Mouse (Mus musculus): ENCODE results near the gene Smc6. TPM values are rescaled to one million over a fixed set of nuclear protein-coding genes. Genes with fewer than 3 reads are reported as not detected.

Smc6 gene
- polyA plus RNA-seq, 1 experiment from 2014 or later = 134 TPM

DNA sequence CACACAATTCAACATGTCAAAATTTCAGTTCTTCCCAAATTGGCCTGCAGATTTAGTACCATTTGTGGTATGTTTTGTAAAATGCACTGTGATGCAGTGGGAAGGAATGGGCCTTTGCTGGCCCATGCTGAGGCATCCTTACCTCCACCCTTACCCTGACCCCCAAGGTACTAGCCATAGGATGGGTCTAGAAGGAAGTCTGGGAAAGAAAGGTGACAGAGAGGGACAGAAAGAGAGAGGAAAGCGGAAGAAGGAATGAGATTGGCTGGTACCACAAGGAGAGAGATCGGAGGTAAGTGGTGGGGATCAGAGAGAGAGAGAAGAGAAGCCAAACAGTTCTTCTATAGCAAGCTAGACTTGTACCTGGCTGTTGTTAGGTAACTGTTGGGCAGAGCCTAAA, 45.4 kb downstream of the Smc6 start:
- DNase-seq (ENCODE audit: low spot score) = no peak
- H3K9me3 ChIP-seq = no peaks in the 10 kb centered on the region
- H3K36me3 ChIP-seq (replicated peaks) = peaks cover 83% of the 10 kb centered on the region
- no peaks in the 10 kb centered on the region for H3K27me3 ChIP-seq (replicated peaks; ENCODE audit: low read depth, poor library complexity, severe bottlenecking)
- no peak overlapping the region for H3K4me3 ChIP-seq
- 93% methylated on average over 2 of the region's 2 CpGs for WGBS
- no peak overlapping the region for H3K27ac ChIP-seq (replicated peaks)
- H3K4me1 ChIP-seq = no peaks in the 10 kb centered on the region

DNA sequence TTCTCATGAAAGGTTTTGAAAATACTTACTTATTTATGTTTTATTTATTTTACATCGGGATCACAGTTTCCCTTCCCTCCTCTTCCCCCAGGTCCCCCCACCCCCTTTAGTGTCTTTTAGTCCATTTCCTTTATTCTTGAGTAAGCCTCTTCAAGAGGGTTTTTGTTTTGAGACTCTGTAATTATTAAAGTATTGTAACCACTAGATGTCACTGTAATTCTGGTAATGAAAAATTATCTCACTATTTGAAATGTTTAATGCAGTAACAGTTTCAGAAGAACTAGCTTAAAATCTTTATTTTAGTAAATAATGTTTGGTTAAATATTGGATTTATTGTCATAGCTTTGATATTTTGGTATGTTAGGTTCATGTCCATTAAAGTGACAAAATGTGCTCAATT, 48.2 kb downstream of the Smc6 start:
- no peaks in the 10 kb centered on the region for H3K27me3 ChIP-seq (replicated peaks; ENCODE audit: low read depth, poor library complexity, severe bottlenecking)
- no peak overlapping the region for H3K27ac ChIP-seq (replicated peaks)
- peaks cover 82% of the 10 kb centered on the region for H3K36me3 ChIP-seq (replicated peaks)

GRCm38 (mm10) chr12:11317671-11318070, 52.0 kb downstream of the Smc6 start:
- no peaks in the 10 kb centered on the region for H3K27me3 ChIP-seq (replicated peaks; ENCODE audit: low read depth, poor library complexity, severe bottlenecking)
- no peak overlapping the region for H3K27ac ChIP-seq (replicated peaks)
- H3K4me1 ChIP-seq = no peaks in the 10 kb centered on the region
- H3K9me3 ChIP-seq = no peaks in the 10 kb centered on the region
- no peak overlapping the region for H3K4me3 ChIP-seq
- DNase-seq (ENCODE audit: low spot score) = no peak
- WGBS = 58% methylated on average over 6 of the region's 6 CpGs
- peaks cover 51% of the 10 kb centered on the region for H3K36me3 ChIP-seq (replicated peaks)

More for the DNA sequence above, 48.2 kb downstream of the Smc6 start:
- WGBS = 83% methylated on average over 1 of the region's 1 CpGs
- Histone ChIP-seq H3K4me1 (no peaks in the 10 kb centered on the region), H3K9me3 (no peaks in the 10 kb centered on the region), H3K4me3 (no peak overlapping the region)
- DNase-seq (ENCODE audit: low spot score) = no peak

DNA sequence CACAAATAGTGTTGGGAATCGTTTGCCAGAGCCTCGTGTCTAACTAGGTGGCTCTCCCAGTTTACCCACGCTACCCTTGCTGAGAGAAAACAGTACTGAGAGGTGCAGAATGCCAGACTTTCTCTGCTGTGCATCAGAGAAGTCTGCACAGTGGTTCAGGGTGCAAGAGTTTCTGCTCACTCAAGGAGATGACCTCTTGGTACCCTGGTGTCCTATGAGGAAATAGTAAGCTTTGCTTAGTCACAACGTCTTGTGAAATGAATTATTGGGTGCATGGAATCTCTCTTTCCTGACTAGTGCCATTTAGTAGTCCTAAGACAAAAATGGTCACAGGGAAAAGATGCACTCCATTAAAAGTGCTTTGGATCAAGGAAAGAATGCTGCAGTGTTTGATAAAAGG, 58.8 kb downstream of the Smc6 start:
- H3K27ac ChIP-seq (replicated peaks) = no peak overlapping the region
- no peak for DNase-seq (ENCODE audit: low spot score)
- H3K4me1 ChIP-seq = no peaks in the 10 kb centered on the region
- 0 out of 2 replicates have a peak, but pooled peaks cover 3% of the 10 kb centered on the region for H3K36me3 ChIP-seq (replicated peaks)
- H3K9me3 ChIP-seq = no peaks in the 10 kb centered on the region
- WGBS = 76% methylated on average over 4 of the region's 4 CpGs
- no peaks in the 10 kb centered on the region for H3K27me3 ChIP-seq (replicated peaks; ENCODE audit: low read depth, poor library complexity, severe bottlenecking)
- H3K4me3 ChIP-seq = no peak overlapping the region

DNA sequence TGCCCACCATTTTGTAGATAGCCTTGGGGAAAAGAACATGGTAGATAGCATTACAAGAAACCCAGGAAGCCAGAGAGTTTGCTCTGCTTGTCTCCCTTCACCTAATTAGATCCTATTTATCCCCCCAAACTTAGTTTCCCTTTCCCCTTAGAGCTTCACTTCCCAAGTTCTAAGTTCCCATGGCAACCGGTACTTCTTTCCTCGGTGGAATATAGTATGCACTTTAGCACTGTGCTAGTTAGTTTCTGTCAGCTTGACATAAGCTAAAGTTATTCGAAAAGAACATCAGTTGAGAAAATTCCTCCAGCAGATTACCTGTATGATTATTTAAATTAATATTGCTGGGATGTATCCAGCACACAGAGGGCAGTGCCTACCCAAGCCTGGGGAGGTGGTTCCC, 60.8 kb downstream of the Smc6 start:
- no peaks in the 10 kb centered on the region for H3K27me3 ChIP-seq (replicated peaks; ENCODE audit: low read depth, poor library complexity, severe bottlenecking)
- WGBS = 88% methylated on average over 3 of the region's 3 CpGs

GRCm38 (mm10) chr12:11336845-11337244, 71.2 kb downstream of the Smc6 start:
- H3K9me3 ChIP-seq = no peaks in the 10 kb centered on the region
- no peak overlapping the region for H3K4me3 ChIP-seq
- no peaks in the 10 kb centered on the region for H3K36me3 ChIP-seq (replicated peaks)
- peak; percentile 42 for DNase-seq (ENCODE audit: low spot score)
- no peaks in the 10 kb centered on the region for H3K4me1 ChIP-seq
- 41% methylated on average over 4 of the region's 4 CpGs for WGBS
- H3K27me3 ChIP-seq (replicated peaks; ENCODE audit: low read depth, poor library complexity, severe bottlenecking) = no peaks in the 10 kb centered on the region
- H3K27ac ChIP-seq (replicated peaks) = no peak overlapping the region

More for the DNA sequence above, 60.8 kb downstream of the Smc6 start:
- no peaks in the 10 kb centered on the region for H3K4me1 ChIP-seq
- no peak for DNase-seq (ENCODE audit: low spot score)
- H3K27ac ChIP-seq (replicated peaks) = no peak overlapping the region
- H3K4me3 ChIP-seq = no peak overlapping the region
- H3K36me3 ChIP-seq (replicated peaks) = no peaks in the 10 kb centered on the region
- no peaks in the 10 kb centered on the region for H3K9me3 ChIP-seq

GRCm38 (mm10) chr12:11338251-11338650, 72.6 kb downstream of the Smc6 start:
- DNase-seq (ENCODE audit: low spot score) = no peak
- no peaks in the 10 kb centered on the region for H3K36me3 ChIP-seq (replicated peaks)
- WGBS = 89% methylated on average over 2 of the region's 2 CpGs
- no peaks in the 10 kb centered on the region for H3K27me3 ChIP-seq (replicated peaks; ENCODE audit: low read depth, poor library complexity, severe bottlenecking)
- H3K27ac ChIP-seq (replicated peaks) = no peak overlapping the region
- H3K4me1 ChIP-seq = no peaks in the 10 kb centered on the region
- H3K9me3 ChIP-seq = no peaks in the 10 kb centered on the region
- no peak overlapping the region for H3K4me3 ChIP-seq

DNA sequence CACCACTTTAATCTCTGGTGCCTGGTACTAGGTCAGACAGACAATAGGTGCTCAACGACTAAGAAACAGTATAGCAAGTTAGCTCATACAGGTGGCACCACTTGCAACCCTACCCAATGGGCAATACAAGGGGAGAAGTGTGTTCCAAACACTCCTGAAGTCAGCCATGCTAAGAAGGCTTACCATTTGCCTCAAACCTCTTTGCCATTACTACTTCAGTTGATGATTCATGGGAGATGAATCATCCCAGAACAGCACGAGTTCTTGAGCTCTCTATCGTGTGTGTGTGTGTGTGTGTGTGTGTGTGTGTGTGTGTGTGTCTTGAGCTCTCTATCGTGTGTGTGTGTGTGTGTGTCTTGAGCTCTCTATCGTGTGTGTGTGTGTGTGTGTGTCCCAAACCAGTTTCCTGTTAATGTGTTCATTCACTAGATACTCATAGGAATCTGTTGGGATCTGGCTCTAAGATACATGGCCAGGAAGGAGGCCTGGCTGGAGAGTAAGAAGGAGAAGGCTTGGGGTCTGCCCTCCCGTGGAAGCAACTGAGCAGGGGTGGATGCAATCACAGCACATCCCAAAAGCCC, 76.4 kb downstream of the Smc6 start:
- WGBS = 87% methylated on average over 6 of the region's 6 CpGs
- Histone ChIP-seq H3K4me1 (no peaks in the 10 kb centered on the region), H3K4me3 (no peak overlapping the region), H3K9me3 (no peaks in the 10 kb centered on the region), H3K36me3 (replicated peaks) (no peaks in the 10 kb centered on the region), H3K27ac (replicated peaks) (no peak overlapping the region), H3K27me3 (replicated peaks; ENCODE audit: low read depth, poor library complexity, severe bottlenecking) (no peaks in the 10 kb centered on the region)
- DNase-seq (ENCODE audit: low spot score) = no peak

GRCm38 (mm10) chr12:11345963-11346362, 80.3 kb downstream of the Smc6 start:
- Histone ChIP-seq H3K36me3 (replicated peaks) (no peaks in the 10 kb centered on the region), H3K4me1 (no peaks in the 10 kb centered on the region), H3K27me3 (replicated peaks; ENCODE audit: low read depth, poor library complexity, severe bottlenecking) (no peaks in the 10 kb centered on the region), H3K9me3 (no peaks in the 10 kb centered on the region), H3K27ac (replicated peaks) (no peak overlapping the region), H3K4me3 (no peak overlapping the region)
- WGBS = 53% methylated on average over 2 of the region's 2 CpGs
- no peak for DNase-seq (ENCODE audit: low spot score)

DNA sequence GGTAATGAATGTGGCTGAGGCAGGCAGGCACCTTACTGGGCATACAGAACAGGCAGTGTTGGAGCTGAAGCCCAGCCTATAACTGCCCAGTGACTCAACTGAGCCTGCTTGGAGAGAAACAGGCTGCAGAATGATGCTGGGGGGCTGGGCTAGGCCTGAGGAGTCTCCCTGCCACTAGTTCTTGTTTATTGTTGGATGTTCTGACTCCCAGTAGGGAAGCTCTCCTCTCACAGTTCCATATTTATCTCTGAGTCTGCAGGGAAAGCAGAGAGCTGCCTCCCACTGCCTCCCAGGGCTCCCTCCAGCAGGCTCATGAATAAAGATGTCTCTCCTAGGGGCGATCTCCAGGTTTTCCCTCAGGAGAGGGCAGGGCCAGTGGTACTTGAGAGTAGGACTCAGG, 82.7 kb downstream of the Smc6 start:
- no peak for DNase-seq (ENCODE audit: low spot score)
- Histone ChIP-seq H3K9me3 (no peaks in the 10 kb centered on the region), H3K27me3 (replicated peaks; ENCODE audit: low read depth, poor library complexity, severe bottlenecking) (no peaks in the 10 kb centered on the region), H3K4me1 (no peaks in the 10 kb centered on the region), H3K4me3 (no peak overlapping the region), H3K27ac (replicated peaks) (no peak overlapping the region), H3K36me3 (replicated peaks) (no peaks in the 10 kb centered on the region)
- 13% methylated on average over 1 of the region's 1 CpGs for WGBS

DNA sequence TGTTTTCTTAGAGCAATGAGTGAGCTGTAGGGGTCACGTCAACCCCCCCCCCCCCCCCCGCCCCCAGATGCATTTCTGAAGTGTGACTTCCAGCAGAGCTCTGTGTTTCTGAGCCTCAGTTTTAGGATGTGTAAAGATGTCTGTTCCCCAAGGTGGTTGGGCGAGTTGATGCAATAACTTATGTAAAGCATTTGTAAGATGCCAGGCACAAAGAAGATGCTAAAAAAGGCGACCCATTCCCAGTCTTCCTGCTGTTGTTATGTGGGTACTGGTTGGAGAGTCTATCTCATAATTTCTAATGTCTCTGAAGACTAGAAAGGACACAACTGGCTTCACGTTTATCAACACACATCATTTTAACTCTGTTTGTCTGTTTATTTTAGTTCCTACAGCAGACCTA, 84.2 kb downstream of the Smc6 start:
- WGBS = 59% methylated on average over 5 of the region's 5 CpGs
- no peak overlapping the region for H3K27ac ChIP-seq (replicated peaks)
- H3K4me1 ChIP-seq = no peaks in the 10 kb centered on the region
- DNase-seq (ENCODE audit: low spot score) = no peak
- no peak overlapping the region for H3K4me3 ChIP-seq
- no peaks in the 10 kb centered on the region for H3K36me3 ChIP-seq (replicated peaks)
- H3K27me3 ChIP-seq (replicated peaks; ENCODE audit: low read depth, poor library complexity, severe bottlenecking) = no peaks in the 10 kb centered on the region
- H3K9me3 ChIP-seq = no peaks in the 10 kb centered on the region

DNA sequence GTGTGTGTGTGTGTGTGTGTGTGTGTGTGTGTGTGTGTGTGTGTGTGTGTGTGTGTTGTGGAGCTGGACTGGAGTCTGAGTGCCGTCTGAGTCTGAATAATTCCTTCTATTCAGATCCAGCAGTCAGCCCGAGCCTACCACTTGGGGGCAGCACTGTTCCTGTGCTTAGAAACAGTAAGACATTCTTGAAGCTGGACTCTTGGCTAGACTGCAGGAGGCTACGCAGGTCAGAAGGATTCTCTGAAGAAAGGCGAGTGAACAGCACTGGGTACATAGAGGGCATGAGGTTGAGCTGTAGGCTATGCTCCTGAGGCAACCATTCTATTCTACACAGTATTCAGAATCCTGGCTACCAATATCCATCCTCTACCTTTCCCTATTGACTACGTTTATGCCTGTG, 85.2 kb downstream of the Smc6 start:
- Histone ChIP-seq H3K27ac (replicated peaks) (no peak overlapping the region), H3K9me3 (no peaks in the 10 kb centered on the region), H3K4me1 (no peaks in the 10 kb centered on the region), H3K36me3 (replicated peaks) (no peaks in the 10 kb centered on the region), H3K4me3 (no peak overlapping the region), H3K27me3 (replicated peaks; ENCODE audit: low read depth, poor library complexity, severe bottlenecking) (no peaks in the 10 kb centered on the region)
- peak; percentile 76 for DNase-seq (ENCODE audit: low spot score)
- WGBS = 37% methylated on average over 5 of the region's 5 CpGs

DNA sequence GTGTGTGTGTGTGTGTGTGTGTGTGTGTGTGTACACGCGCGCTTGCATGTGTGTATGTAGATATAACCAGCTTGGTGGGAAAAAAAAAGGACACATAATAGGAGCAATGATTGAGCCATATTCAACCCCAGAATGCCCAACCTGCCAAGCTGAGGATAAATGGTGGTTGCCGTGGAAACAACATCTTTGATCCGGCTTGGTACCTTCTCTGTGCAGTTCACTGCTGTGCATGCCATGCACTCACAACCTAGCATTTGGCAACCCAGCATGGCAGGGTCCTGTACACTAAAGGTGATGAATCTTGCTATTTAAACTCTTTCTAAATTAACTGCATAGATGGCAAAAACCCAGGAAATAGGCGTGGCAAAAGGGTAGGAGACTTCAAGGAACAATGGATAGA, 96.7 kb downstream of the Smc6 start:
- H3K27ac ChIP-seq (replicated peaks) = no peak overlapping the region
- WGBS = 94% methylated on average over 6 of the region's 6 CpGs
- DNase-seq (ENCODE audit: low spot score) = no peak
- no peaks in the 10 kb centered on the region for H3K9me3 ChIP-seq
- H3K4me1 ChIP-seq = no peaks in the 10 kb centered on the region
- no peak overlapping the region for H3K4me3 ChIP-seq
- no peaks in the 10 kb centered on the region for H3K27me3 ChIP-seq (replicated peaks; ENCODE audit: low read depth, poor library complexity, severe bottlenecking)
- H3K36me3 ChIP-seq (replicated peaks) = no peaks in the 10 kb centered on the region

DNA sequence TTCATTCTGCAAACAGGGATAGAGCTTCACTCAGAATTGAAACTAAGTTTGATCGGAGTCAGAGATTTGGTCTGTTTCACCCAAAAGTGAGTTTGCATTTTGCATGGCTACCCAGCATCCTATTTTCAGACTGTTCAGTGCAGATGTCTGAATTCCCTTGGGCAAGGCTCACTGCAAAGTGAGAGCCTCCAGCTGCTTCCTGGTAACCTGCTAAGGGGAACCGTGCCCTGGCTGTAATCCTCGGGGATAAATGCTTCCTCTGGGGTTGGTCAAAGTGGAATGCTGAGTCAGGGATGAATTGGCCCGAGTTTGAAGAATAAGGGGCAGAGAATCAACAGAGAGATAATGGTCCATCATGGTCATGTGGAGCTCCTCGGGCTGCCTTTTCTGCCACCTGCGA, 99.2 kb downstream of the Smc6 start:
- Histone ChIP-seq H3K4me1 (no peaks in the 10 kb centered on the region), H3K27me3 (replicated peaks; ENCODE audit: low read depth, poor library complexity, severe bottlenecking) (no peaks in the 10 kb centered on the region), H3K27ac (replicated peaks) (no peak overlapping the region), H3K36me3 (replicated peaks) (no peaks in the 10 kb centered on the region), H3K9me3 (no peaks in the 10 kb centered on the region), H3K4me3 (no peak overlapping the region)
- no peak for DNase-seq (ENCODE audit: low spot score)
- WGBS = 58% methylated on average over 6 of the region's 6 CpGs

Measured in embryonic facial prominence, embryonic 10.5 days (tissue).